Mouse (Mus musculus): Measurements from ENCODE around the gene Cux2.

DNA sequence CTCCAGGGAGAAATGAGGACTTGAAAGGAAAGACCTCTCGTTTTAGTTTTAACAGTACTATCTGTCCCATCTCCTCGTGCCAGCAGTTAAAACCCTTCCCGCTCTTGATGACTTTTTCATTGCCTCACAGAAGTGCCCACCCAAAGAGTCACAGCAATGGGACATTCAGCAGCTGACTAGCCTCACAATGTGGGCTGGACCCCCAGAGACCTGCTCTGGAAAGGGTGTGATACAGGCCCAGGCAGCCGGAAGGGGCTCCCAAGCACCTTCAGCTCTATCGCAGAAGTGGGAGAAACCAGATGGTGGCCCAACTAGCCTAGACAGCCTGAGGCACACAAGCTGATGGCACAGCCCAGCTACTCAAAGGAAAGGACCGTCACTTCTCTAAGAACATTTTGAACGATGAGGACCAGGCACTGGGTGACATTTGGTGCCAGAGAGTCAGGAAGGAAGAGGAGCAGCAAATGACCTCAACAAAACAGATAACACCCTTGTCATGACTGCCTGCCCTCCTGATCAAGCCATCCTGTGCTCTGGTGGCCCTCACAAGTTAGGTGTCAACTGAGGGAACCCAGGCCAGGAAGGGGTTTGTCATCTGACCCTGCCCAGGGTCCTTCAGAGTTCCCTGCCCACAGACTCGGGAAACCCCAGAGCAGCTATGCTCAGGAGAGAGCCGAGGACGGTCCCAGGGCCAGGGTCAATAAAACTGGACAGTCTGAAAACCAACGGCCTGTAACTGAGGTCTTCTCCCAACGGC lies 214.7 kb downstream of the Cux2 start:
- TF ChIP-seq POLR2A (IDR thresholded peaks at IDR 0.05; ENCODE audit: low read depth, low read length) (no peak), CTCF (IDR thresholded peaks at IDR 0.05; ENCODE audit: extremely low read depth, insufficient read depth, insufficient read length, insufficient replicate concordance) (no peak)

Data from spleen, adult 2 months (tissue).